Mouse (Mus musculus) limb, embryonic 14.5 days (tissue): ENCODE measurements at regions not wholly inside any gene's neighbourhood (a gene's known extent, or its start where the extent isn't known, plus 50 kb on each side); places are given as distances from the start of the nearest gene placed in this dataset.

Experiments
- ATAC-seq: fragments of 200-750 bp; cut with Nextera tagmentation; 2 replicates; pipeline ENCODE4 v1.8.0; 2017; ENCODE audit warnings: low read depth, moderate number of reproducible peaks, moderate TSS enrichment; ENCODE audit not compliant: low FRiP score
- DNase-seq: peaks from one replicate; pipeline ENCODE4 v3.0.0-alpha.2; 2015; ENCODE audit warnings: low spot score
- H3K27ac ChIP-seq: fragments of 300-500 bp; sonication (generic); replicated peaks from 2 replicates; pipeline ENCODE4 v1.5.1; 2014; ENCODE audit warnings: low read depth, mild to moderate bottlenecking, low read length, moderate library complexity, mixed read lengths
- H3K27me3 ChIP-seq: fragments of 300-500 bp; sonication (generic); 2 replicates; pipeline ENCODE4 v1.6.1; 2014; ENCODE audit warnings: low read length, mixed read lengths; ENCODE audit not compliant: control insufficient read depth, insufficient read depth
- H3K36me3 ChIP-seq: fragments of 300-500 bp; sonication (generic); 2 replicates; pipeline ENCODE4 v1.6.1; 2014; ENCODE audit warnings: mild to moderate bottlenecking, low read length, moderate library complexity, mixed read lengths; ENCODE audit not compliant: control insufficient read depth, insufficient read depth
- H3K4me1 ChIP-seq: fragments of 300-500 bp; sonication (generic); 2 replicates; pipeline ENCODE4 v1.6.1; 2014; ENCODE audit warnings: antibody characterized with exemption, low read length, mixed read lengths; ENCODE audit not compliant: control insufficient read depth, insufficient read depth
- H3K4me2 ChIP-seq: fragments of 300-500 bp; sonication (generic); replicated peaks from 2 replicates; pipeline ENCODE4 v1.6.1; 2014; ENCODE audit warnings: low read depth, mild to moderate bottlenecking, low read length, moderate library complexity; ENCODE audit not compliant: severe bottlenecking
- H3K4me3 ChIP-seq: fragments of 300-500 bp; sonication (generic); replicated peaks from 2 replicates; pipeline ENCODE4 v1.5.1; 2014; ENCODE audit warnings: low read length
- H3K9ac ChIP-seq: fragments of 300-500 bp; sonication (generic); 2 replicates; pipeline ENCODE4 v1.6.1; 2014; ENCODE audit warnings: mild to moderate bottlenecking, low read depth, low read length, moderate library complexity; ENCODE audit not compliant: severe bottlenecking
- H3K9me3 ChIP-seq: fragments of 300-500 bp; sonication (generic); 2 replicates; pipeline ENCODE4 v1.6.1; 2016; ENCODE audit warnings: low read length; ENCODE audit not compliant: control insufficient read depth
- POLR2A ChIP-seq: fragments of 200-500 bp; IDR thresholded peaks from 2 replicates; pipeline ENCODE4 v1.8.0; 2012; ENCODE audit warnings: inconsistent platforms, mild to moderate bottlenecking, moderate library complexity, borderline replicate concordance; ENCODE audit not compliant: insufficient read depth, insufficient read length; ENCODE audit errors: extremely low read depth
- WGBS: fragments of 180-500 bp; shearing (Covaris S2); extraction: QIAGEN DNeasy Blood & Tissue Kit; methylation state at CpG from one replicate; pipeline ENCODE4 v1.1.7; 2014; 5-methylcytosine and 5-hydroxymethylcytosine counted together

DNA sequence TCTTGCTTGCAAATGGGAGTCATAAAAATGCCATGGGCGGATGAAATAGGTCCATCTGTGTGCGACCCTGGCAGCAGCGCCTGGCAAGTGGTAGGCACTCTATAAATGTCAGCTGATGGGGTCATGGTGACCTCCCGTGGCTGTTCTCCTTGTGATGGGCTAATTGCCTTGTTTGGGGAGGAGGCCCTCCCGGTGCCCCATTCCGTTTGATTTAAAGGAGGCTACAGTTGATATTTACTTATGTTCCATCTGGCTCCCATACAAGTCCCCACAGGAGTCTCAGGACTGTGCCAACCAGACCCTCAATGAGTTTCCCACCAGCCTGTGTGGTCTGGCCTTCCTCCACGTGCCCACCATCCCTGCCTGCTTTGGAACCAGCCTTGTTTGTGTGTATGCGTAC, 186.7 kb upstream of the Zfp507 start:
- 16% methylated on average over 8 of the region's 8 CpGs for WGBS
- no peaks in the 10 kb centered on the region for H3K27me3 ChIP-seq
- no peaks in the 10 kb centered on the region for H3K36me3 ChIP-seq
- ATAC-seq (no peak), DNase-seq (no peak)
- TF ChIP-seq POLR2A = no peak
- no peak overlapping the region for H3K4me3 ChIP-seq
- no peak overlapping the region for H3K27ac ChIP-seq
- no peak overlapping the region for H3K9ac ChIP-seq
- no peak overlapping the region for H3K4me2 ChIP-seq
- H3K9me3 ChIP-seq = no peaks in the 10 kb centered on the region
- peaks cover 12% of the 10 kb centered on the region for H3K4me1 ChIP-seq

DNA sequence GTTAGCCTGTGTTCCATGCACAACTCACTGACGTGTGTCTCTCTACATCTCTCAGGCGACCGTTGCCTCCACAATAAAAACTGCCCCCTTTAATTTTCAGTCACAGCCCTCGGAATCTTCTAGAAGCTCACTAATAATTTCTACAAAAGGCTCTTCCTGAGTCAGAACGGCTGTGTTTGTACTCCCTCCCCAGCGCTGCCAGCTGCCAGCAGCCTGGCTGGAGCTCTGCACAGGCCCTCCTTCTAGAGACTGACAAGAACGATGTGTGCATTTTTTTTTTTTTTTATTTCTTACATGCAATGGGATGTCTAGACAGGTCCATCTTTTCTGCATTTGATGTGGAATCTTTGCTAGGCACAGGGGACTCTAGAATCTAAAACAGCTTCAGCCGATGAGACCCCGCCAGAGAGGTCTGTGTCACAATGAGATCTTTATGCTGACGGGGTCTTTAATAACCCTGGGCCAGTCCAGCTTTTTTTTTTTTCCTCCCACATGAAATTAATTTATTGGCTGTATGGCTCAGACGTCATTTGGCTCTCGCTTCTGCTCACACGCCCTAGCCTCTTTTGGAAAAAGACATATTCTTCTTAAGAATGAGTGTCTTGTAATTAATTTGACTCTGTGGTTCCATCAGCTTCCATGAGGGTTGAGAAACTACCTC, 185.8 kb upstream of the Zfp507 start:
- no peaks in the 10 kb centered on the region for H3K9me3 ChIP-seq
- WGBS = 32% methylated on average over 13 of the region's 13 CpGs
- no peak overlapping the region for H3K4me3 ChIP-seq
- no peak overlapping the region for H3K4me2 ChIP-seq
- DNase-seq = peak; percentile 53
- no peaks in the 10 kb centered on the region for H3K27me3 ChIP-seq
- H3K27ac ChIP-seq = peak overlapping the region; percentile 64
- H3K36me3 ChIP-seq = no peaks in the 10 kb centered on the region
- no peak overlapping the region for H3K9ac ChIP-seq
- TF ChIP-seq POLR2A = no peak
- peaks cover 12% of the 10 kb centered on the region for H3K4me1 ChIP-seq
- ATAC-seq = peak; percentile 75

- Histone ChIP-seq H3K4me3 (no peak overlapping the region), H3K36me3 (no peaks in the 10 kb centered on the region), H3K27me3 (no peaks in the 10 kb centered on the region), H3K27ac (no peak overlapping the region), H3K9ac (no peak overlapping the region), H3K4me1 (no peaks in the 10 kb centered on the region), H3K9me3 (no peaks in the 10 kb centered on the region), H3K4me2 (no peak overlapping the region)
- no peak for DNase-seq
- WGBS = 91% methylated on average over 9 of the region's 9 CpGs
- no peak for TF ChIP-seq POLR2A
- no peak for ATAC-seq
Measured at GRCm38 (mm10) chr7:35977986-35978385, 175.2 kb upstream of the Zfp507 start.

- no peak overlapping the region for H3K4me2 ChIP-seq
- TF ChIP-seq POLR2A = no peak
- H3K27me3 ChIP-seq = no peaks in the 10 kb centered on the region
- ATAC-seq (no peak), DNase-seq (no peak)
- H3K9ac ChIP-seq = no peak overlapping the region
- no peak overlapping the region for H3K27ac ChIP-seq
- H3K36me3 ChIP-seq = no peaks in the 10 kb centered on the region
- WGBS = 45% methylated on average over 5 of the region's 5 CpGs
- no peaks in the 10 kb centered on the region for H3K4me1 ChIP-seq
- H3K9me3 ChIP-seq = no peaks in the 10 kb centered on the region
- H3K4me3 ChIP-seq = no peak overlapping the region
Measured at GRCm38 (mm10) chr7:35958731-35959130, 155.9 kb upstream of the Zfp507 start.

GRCm38 (mm10) chr7:35958052-35958451, 155.2 kb upstream of the Zfp507 start:
- ATAC-seq (no peak), DNase-seq (no peak)
- Histone ChIP-seq H3K9me3 (no peaks in the 10 kb centered on the region), H3K36me3 (no peaks in the 10 kb centered on the region), H3K9ac (no peak overlapping the region), H3K4me3 (no peak overlapping the region), H3K27me3 (no peaks in the 10 kb centered on the region), H3K4me2 (no peak overlapping the region), H3K27ac (no peak overlapping the region), H3K4me1 (no peaks in the 10 kb centered on the region)
- TF ChIP-seq POLR2A = no peak
- WGBS = 24% methylated on average over 2 of the region's 2 CpGs
